27 mouse cellular contexts compared by ENCODE assay signal in genomic region chr12:79492175-79492574, GRCm38 (mm10).
DNase-seq lines count a peak whose midpoint lies in the region; ATAC-seq lines count a peak whose summit lies in the region.
"Had no signal": no experiment of that assay in that cellular context is flagged by ENCODE, and none has a peak within 500 bp of the region (broad histone marks: within the 10 kb centered on the region; RNA-seq: fewer than 3 reads in every experiment).

No protein-coding gene starts in this region.

- no peak overlapping the region for H3K4me3 ChIP-seq in limb, embryonic 12.5 days (replicated peaks)
- H3K4me3 ChIP-seq in limb, embryonic 10.5 days, result no peak overlapping the region
- H3K4me3 ChIP-seq in stomach, embryonic 15.5 days (replicated peaks), result no peak overlapping the region
- H3K4me3 ChIP-seq in hindbrain, embryonic 11.5 days (ENCODE audit: low read depth, low read length), result no peak overlapping the region
- H3K4me3 ChIP-seq: embryonic facial prominence, embryonic 12.5 days; forebrain, embryonic 12.5 days; kidney, embryonic 15.5 days; left cerebral cortex, adult 2 months; liver, embryonic 12.5 days; midbrain, embryonic 12.5 days had no signal

- no peak for ATAC-seq in limb, embryonic 12.5 days (ENCODE audit: insufficient number of reproducible peaks, insufficient read depth, low FRiP score, low TSS enrichment, low read depth)
- no peak for ATAC-seq in stomach, embryonic 15.5 days (ENCODE audit: insufficient read depth, low FRiP score, low read depth)
- ATAC-seq in hindbrain, embryonic 11.5 days (ENCODE audit: low FRiP score), result no peak
- ATAC-seq: forebrain, postnatal 0 days; liver, embryonic 12.5 days; liver, postnatal 0 days had no signal

- no peak for DNase-seq in limb, embryonic 10.5 days (ENCODE audit: low spot score)
- peak; percentile 56 for DNase-seq in brain, adult 2 months (ENCODE audit: low read depth, low spot score)
- DNase-seq in layer of hippocampus, postnatal 10 days (ENCODE audit: low spot score in 2 of 2), result no peak
- DNase-seq in hindbrain, embryonic 11.5 days (ENCODE audit: low spot score), result no peak
- no peak for DNase-seq in cerebellum, postnatal 25 days
- DNase-seq: adrenal gland, adult 8-10 months; cerebellum, adult 8-10 months; cerebellum, postnatal 36 days; forebrain, postnatal 0 days; gastrocnemius, postnatal 14 days; heart, postnatal 36 days; kidney, adult 18-20 months; kidney, postnatal 25 days; liver, postnatal 0 days; lung, postnatal 36 days; right cerebral cortex, postnatal 4 days; thymus, postnatal 14 days had no signal

- H3K36me3 ChIP-seq in limb, embryonic 12.5 days, result no peaks in the 10 kb centered on the region
- H3K36me3 ChIP-seq in limb, embryonic 10.5 days, result no peaks in the 10 kb centered on the region
- H3K36me3 ChIP-seq in stomach, embryonic 15.5 days, result no peaks in the 10 kb centered on the region
- no peaks in the 10 kb centered on the region for H3K36me3 ChIP-seq in hindbrain, embryonic 11.5 days (ENCODE audit: control insufficient read depth, insufficient read depth, low read length)
- H3K36me3 ChIP-seq: embryonic facial prominence, embryonic 12.5 days; forebrain, embryonic 12.5 days; kidney, embryonic 15.5 days; liver, embryonic 12.5 days; midbrain, embryonic 12.5 days had no signal

- H3K9me3 ChIP-seq in limb, embryonic 12.5 days, result no peaks in the 10 kb centered on the region
- no peaks in the 10 kb centered on the region for H3K9me3 ChIP-seq in limb, embryonic 10.5 days (replicated peaks)
- no peaks in the 10 kb centered on the region for H3K9me3 ChIP-seq in stomach, embryonic 15.5 days
- no peaks in the 10 kb centered on the region for H3K9me3 ChIP-seq in hindbrain, embryonic 11.5 days (ENCODE audit: control insufficient read depth, low read length)
- H3K9me3 ChIP-seq: embryonic facial prominence, embryonic 12.5 days; forebrain, embryonic 12.5 days; kidney, embryonic 15.5 days; liver, embryonic 12.5 days; midbrain, embryonic 12.5 days had no signal

- no peaks in the 10 kb centered on the region for H3K27me3 ChIP-seq in limb, embryonic 12.5 days
- H3K27me3 ChIP-seq in limb, embryonic 10.5 days (ENCODE audit: low read depth, poor library complexity, severe bottlenecking), result no peaks in the 10 kb centered on the region
- no peaks in the 10 kb centered on the region for H3K27me3 ChIP-seq in stomach, embryonic 15.5 days (replicated peaks)
- H3K27me3 ChIP-seq in hindbrain, embryonic 11.5 days (ENCODE audit: control insufficient read depth, insufficient read depth, low read length), result no peaks in the 10 kb centered on the region
- H3K27me3 ChIP-seq: embryonic facial prominence, embryonic 12.5 days; forebrain, embryonic 12.5 days; kidney, embryonic 15.5 days; liver, embryonic 12.5 days; midbrain, embryonic 12.5 days had no signal

- H3K4me2 ChIP-seq in limb, embryonic 12.5 days, result no peak overlapping the region
- H3K4me2 ChIP-seq in stomach, embryonic 15.5 days, result no peak overlapping the region
- no peak overlapping the region for H3K4me2 ChIP-seq in hindbrain, embryonic 11.5 days (replicated peaks; ENCODE audit: low read depth, low read length)
- H3K4me2 ChIP-seq: embryonic facial prominence, embryonic 12.5 days; forebrain, embryonic 12.5 days; heart, embryonic 11.5 days; hindbrain, embryonic 14.5 days; kidney, embryonic 15.5 days; liver, embryonic 12.5 days; midbrain, embryonic 12.5 days had no signal

- H3K9ac ChIP-seq in limb, embryonic 12.5 days (replicated peaks), result no peak overlapping the region
- H3K9ac ChIP-seq in stomach, embryonic 15.5 days, result no peak overlapping the region
- no peak overlapping the region for H3K9ac ChIP-seq in hindbrain, embryonic 11.5 days (ENCODE audit: low read depth, low read length)
- H3K9ac ChIP-seq: embryonic facial prominence, embryonic 12.5 days; forebrain, embryonic 12.5 days; forebrain, postnatal 0 days; hindbrain, embryonic 14.5 days; kidney, embryonic 15.5 days; liver, embryonic 12.5 days; liver, postnatal 0 days; midbrain, embryonic 12.5 days had no signal

- 0 out of 2 replicates have a peak overlapping the region, but pooled peaks have one; percentile 4 for H3K27ac ChIP-seq in limb, embryonic 12.5 days
- H3K27ac ChIP-seq in limb, embryonic 10.5 days, result no peak overlapping the region
- H3K27ac ChIP-seq in stomach, embryonic 15.5 days, result 0 out of 2 replicates have a peak overlapping the region, but pooled peaks have one; percentile 54
- H3K27ac ChIP-seq in hindbrain, embryonic 11.5 days (ENCODE audit: low read depth, low read length), result no peak overlapping the region
- H3K27ac ChIP-seq: embryonic facial prominence, embryonic 12.5 days; forebrain, embryonic 12.5 days; hindbrain, embryonic 14.5 days; kidney, embryonic 15.5 days; left cerebral cortex, adult 2 months; liver, embryonic 12.5 days; midbrain, embryonic 12.5 days had no signal

- peaks cover 23% of the 10 kb centered on the region for H3K4me1 ChIP-seq in limb, embryonic 12.5 days (replicated peaks)
- peaks cover 4% of the 10 kb centered on the region; the same call in 1 of the 2 replicates for H3K4me1 ChIP-seq in limb, embryonic 10.5 days
- no peaks in the 10 kb centered on the region for H3K4me1 ChIP-seq in stomach, embryonic 15.5 days
- no peaks in the 10 kb centered on the region for H3K4me1 ChIP-seq in hindbrain, embryonic 11.5 days (replicated peaks; ENCODE audit: control insufficient read depth, insufficient read depth, low read length)
- H3K4me1 ChIP-seq: forebrain, embryonic 12.5 days; kidney, embryonic 15.5 days; liver, embryonic 12.5 days; midbrain, embryonic 12.5 days had no signal

- 93% methylated on average over 4 of the region's 4 CpGs for WGBS in limb, embryonic 12.5 days
- 90% methylated on average over 4 of the region's 4 CpGs for WGBS in limb, embryonic 10.5 days
- WGBS in stomach, embryonic 15.5 days, result 67% methylated on average over 4 of the region's 4 CpGs
- 95% methylated on average over 4 of the region's 4 CpGs for WGBS in hindbrain, embryonic 11.5 days

Comparison
In these comparisons a context has a peak if more than half of its experiments do, and no peak if none do; other contexts are left out.
1. H3K27ac ChIP-seq: peak in limb, embryonic 12.5 days (single experiment) and stomach, embryonic 15.5 days (single experiment); none in limb, embryonic 10.5 days (single experiment) and hindbrain, embryonic 11.5 days (single experiment).